Mouse (Mus musculus) T-helper 17 cell (primary cell): ENCODE measurements at regions not wholly inside any gene's neighbourhood (a gene's known extent, or its start where the extent isn't known, plus 50 kb on each side); places are given as distances from the start of the nearest gene placed in this dataset.

ENCODE experiments used
- in situ Hi-C, 2 experiments: fragments of 300-600 bp; cut with MboI, MseI; formaldehyde crosslinking; loops; 1 replicate in 1 of 2; 2 replicates in 1 of 2; pipeline ENCODE4 v1.15.1; 2025; ENCODE audit warnings: high pct_unique_total_duplicates in 2 of 2

- in situ Hi-C loops = loop anchor here in 1 of 2 experiments (10.0 kb wide), 1 partner anchor 368 kb away; no protein-coding TSS in a partner anchor
These were observed 51.9 kb upstream of the Lgalsl start for GRCm38 (mm10) chr11:20882756-20883155.

GRCm38 (mm10) chr11:20883907-20884306 lies 53.1 kb upstream of the Lgalsl start:
- in situ Hi-C loops = loop anchor here in 1 of 2 experiments (10.0 kb wide), 1 partner anchor 369 kb away; no protein-coding TSS in a partner anchor

GRCm38 (mm10) chr11:20887044-20887443 lies 56.2 kb upstream of the Lgalsl start:
- in situ Hi-C loops = loop anchor here in 1 of 2 experiments (10.0 kb wide), 1 partner anchor 372 kb away; no protein-coding TSS in a partner anchor

GRCm38 (mm10) chr11:20890479-20890878 lies 59.6 kb upstream of the Lgalsl start:
- in situ Hi-C loops = no loop called here

GRCm38 (mm10) chr11:20891711-20892110 lies 60.9 kb upstream of the Lgalsl start:
- in situ Hi-C loops = no loop called here

GRCm38 (mm10) chr11:20896277-20897123 lies 65.6 kb upstream of the Lgalsl start:
- in situ Hi-C loops = no loop called here

GRCm38 (mm10) chr11:20897468-20897867 lies 66.6 kb upstream of the Lgalsl start:
- in situ Hi-C loops = no loop called here

- in situ Hi-C loops = no loop called here
These were observed 67.7 kb upstream of the Lgalsl start for GRCm38 (mm10) chr11:20898558-20898957.

- in situ Hi-C loops = no loop called here
These were observed 68.9 kb upstream of the Lgalsl start for GRCm38 (mm10) chr11:20899766-20900165.

- in situ Hi-C loops = no loop called here
These were observed 71.1 kb upstream of the Lgalsl start for GRCm38 (mm10) chr11:20902001-20902400.

- in situ Hi-C loops = no loop called here
These were observed 72.1 kb upstream of the Lgalsl start for GRCm38 (mm10) chr11:20902910-20903309.

GRCm38 (mm10) chr11:20907996-20908395 lies 77.1 kb upstream of the Lgalsl start:
- in situ Hi-C loops = loop anchor here in 1 of 2 experiments (5.0 kb wide), 1 partner anchor 461 kb away; no protein-coding TSS in a partner anchor

- in situ Hi-C loops = loop anchor here in 1 of 2 experiments (5.0 kb wide), 1 partner anchor 461 kb away; no protein-coding TSS in a partner anchor
These were observed 77.6 kb upstream of the Lgalsl start for GRCm38 (mm10) chr11:20908471-20908870.

GRCm38 (mm10) chr11:20913042-20913441 lies 82.2 kb upstream of the Lgalsl start:
- in situ Hi-C loops = loop anchor here (5.0 to 10.0 kb wide), 3 partner anchors 121 to 468 kb away; no protein-coding TSS in a partner anchor

- in situ Hi-C loops = loop anchor here (5.0 to 10.0 kb wide), 3 partner anchors 121 to 469 kb away; no protein-coding TSS in a partner anchor
These were observed 82.9 kb upstream of the Lgalsl start for GRCm38 (mm10) chr11:20913598-20914296.

- in situ Hi-C loops = loop anchor here (5.0 to 10.0 kb wide), 3 partner anchors 122 to 470 kb away; no protein-coding TSS in a partner anchor
These were observed 83.6 kb upstream of the Lgalsl start for GRCm38 (mm10) chr11:20914297-20914997.

GRCm38 (mm10) chr11:20915182-20915602 lies 84.3 kb upstream of the Lgalsl start:
- in situ Hi-C loops = loop anchor here (5.0 to 10.0 kb wide), 3 partner anchors 123 to 470 kb away; no protein-coding TSS in a partner anchor

GRCm38 (mm10) chr11:20915687-20916432 lies 85.0 kb upstream of the Lgalsl start:
- in situ Hi-C loops = loop anchor here (5.0 to 10.0 kb wide), 3 partner anchors 124 to 471 kb away; no protein-coding TSS in a partner anchor

GRCm38 (mm10) chr11:20916473-20916911 lies 85.6 kb upstream of the Lgalsl start:
- in situ Hi-C loops = loop anchor here (5.0 to 10.0 kb wide), 3 partner anchors 124 to 472 kb away; no protein-coding TSS in a partner anchor

- in situ Hi-C loops = loop anchor here (5.0 to 10.0 kb wide), 3 partner anchors 125 to 472 kb away; no protein-coding TSS in a partner anchor
These were observed 86.1 kb upstream of the Lgalsl start for GRCm38 (mm10) chr11:20916961-20917360.
